Mouse (Mus musculus) left cerebral cortex, adult 9 months (tissue): ENCODE results near the gene Kcnj1.

Experiments
- DNase-seq, 2 experiments: peaks; one replicate each; pipeline ENCODE4 v3.0.0; 2022; ENCODE audit warnings: low spot score in 2 of 2

Kcnj1 gene

GRCm38 (mm10) chr9:32372202-32372601 is at the start of gene Kcnj1:
Kcnj1 (plus strand) TSS chr9:32372493.
- DNase-seq = no peak

- DNase-seq = no peak
Measured at GRCm38 (mm10) chr9:32323610-32324009, 48.7 kb upstream of the Kcnj1 start.

GRCm38 (mm10) chr9:32328777-32329176 is 43.5 kb upstream of the Kcnj1 start:
- DNase-seq = no peak

- DNase-seq = no peak
Measured at GRCm38 (mm10) chr9:32331162-32331561, 41.1 kb upstream of the Kcnj1 start.

- DNase-seq = no peak
Measured at GRCm38 (mm10) chr9:32335389-32336150, 36.7 kb upstream of the Kcnj1 start.

- DNase-seq = no peak
Measured at GRCm38 (mm10) chr9:32340831-32341230, 31.5 kb upstream of the Kcnj1 start.

- DNase-seq = no peak
Measured at GRCm38 (mm10) chr9:32342929-32343328, 29.4 kb upstream of the Kcnj1 start.

GRCm38 (mm10) chr9:32344051-32344450 is 28.2 kb upstream of the Kcnj1 start, which contains the start of gene Kcnj5:
Kcnj5 (minus strand) TSS chr9:32344350.
- DNase-seq = no peak

GRCm38 (mm10) chr9:32344489-32344888 is 27.8 kb upstream of the Kcnj1 start:
- peak; percentile 16 to 21 for DNase-seq

GRCm38 (mm10) chr9:32348096-32348495 is 24.2 kb upstream of the Kcnj1 start:
- no peak for DNase-seq

- no peak for DNase-seq
Measured at GRCm38 (mm10) chr9:32349344-32349743, 22.9 kb upstream of the Kcnj1 start.

- peak; percentile 14 to 85 for DNase-seq
Measured at GRCm38 (mm10) chr9:32350332-32350731, 22.0 kb upstream of the Kcnj1 start.

GRCm38 (mm10) chr9:32360770-32361169 is 11.5 kb upstream of the Kcnj1 start:
- DNase-seq = no peak

GRCm38 (mm10) chr9:32368812-32369211 is 3.5 kb upstream of the Kcnj1 start:
- no peak for DNase-seq

GRCm38 (mm10) chr9:32369388-32369787 is 2.9 kb upstream of the Kcnj1 start:
- no peak for DNase-seq

GRCm38 (mm10) chr9:32373656-32374055 is 1.4 kb downstream of the Kcnj1 start:
- DNase-seq = no peak

GRCm38 (mm10) chr9:32376031-32376430 is 3.7 kb downstream of the Kcnj1 start:
- DNase-seq = no peak

GRCm38 (mm10) chr9:32376863-32377590 is 4.7 kb downstream of the Kcnj1 start:
- DNase-seq = no peak

GRCm38 (mm10) chr9:32384906-32385305 is 12.6 kb downstream of the Kcnj1 start:
- no peak for DNase-seq

- no peak for DNase-seq
Measured at GRCm38 (mm10) chr9:32388120-32388519, 15.8 kb downstream of the Kcnj1 start.

GRCm38 (mm10) chr9:32391092-32391491 is 18.8 kb downstream of the Kcnj1 start:
- DNase-seq = no peak

GRCm38 (mm10) chr9:32391701-32392100 is 19.4 kb downstream of the Kcnj1 start:
- peak; percentile 60 to 73 for DNase-seq

GRCm38 (mm10) chr9:32392716-32393115 is 20.4 kb downstream of the Kcnj1 start:
- DNase-seq = no peak
